Mouse (Mus musculus) layer of hippocampus, adult 9-10 months (tissue): Measurements from ENCODE around the gene A330070K13Rik.

ENCODE experiments used
- DNase-seq: peaks from one replicate; pipeline ENCODE4 v3.0.0; 2022; ENCODE audit warnings: low spot score

Gene A330070K13Rik

GRCm38 (mm10) chr5:130384222-130384912 is at the start of gene A330070K13Rik:
Gene A330070K13Rik (minus strand): TSS chr5:130384631.
- no peak for DNase-seq

- DNase-seq: no peak
Observed at GRCm38 (mm10) chr5:130411516-130411915, 27.1 kb upstream of the A330070K13Rik start.

- no peak for DNase-seq
Observed at GRCm38 (mm10) chr5:130409706-130410105, 25.3 kb upstream of the A330070K13Rik start.

GRCm38 (mm10) chr5:130405201-130405600 is 20.8 kb upstream of the A330070K13Rik start:
- no peak for DNase-seq

- DNase-seq: no peak
Observed at GRCm38 (mm10) chr5:130400136-130400917, 15.9 kb upstream of the A330070K13Rik start.

GRCm38 (mm10) chr5:130395142-130395541 is 10.7 kb upstream of the A330070K13Rik start:
- DNase-seq: no peak

GRCm38 (mm10) chr5:130394386-130394785 is 10.0 kb upstream of the A330070K13Rik start:
- DNase-seq: no peak

- no peak for DNase-seq
Observed at GRCm38 (mm10) chr5:130393618-130394355, 9.4 kb upstream of the A330070K13Rik start.

- no peak for DNase-seq
Observed at GRCm38 (mm10) chr5:130386418-130386817, 2.0 kb upstream of the A330070K13Rik start.

- no peak for DNase-seq
Observed at GRCm38 (mm10) chr5:130375411-130375810, 9.0 kb downstream of the A330070K13Rik start.

GRCm38 (mm10) chr5:130369237-130369636 is 15.2 kb downstream of the A330070K13Rik start, which contains the start of gene Caln1:
Gene Caln1 (plus strand): TSS chr5:130369455.
- DNase-seq: no peak

- DNase-seq: no peak
Observed at GRCm38 (mm10) chr5:130368236-130368635, 16.2 kb downstream of the A330070K13Rik start.

GRCm38 (mm10) chr5:130363773-130364172 is 20.7 kb downstream of the A330070K13Rik start:
- DNase-seq: no peak

GRCm38 (mm10) chr5:130363111-130363510 is 21.3 kb downstream of the A330070K13Rik start:
- no peak for DNase-seq

GRCm38 (mm10) chr5:130355223-130355622 is 29.2 kb downstream of the A330070K13Rik start:
- DNase-seq: no peak

GRCm38 (mm10) chr5:130345871-130346270 is 38.6 kb downstream of the A330070K13Rik start:
- DNase-seq: no peak

GRCm38 (mm10) chr5:130344999-130345398 is 39.4 kb downstream of the A330070K13Rik start:
- no peak for DNase-seq

- DNase-seq: no peak
Observed at GRCm38 (mm10) chr5:130340656-130341055, 43.8 kb downstream of the A330070K13Rik start.

GRCm38 (mm10) chr5:130335462-130335861 is 49.0 kb downstream of the A330070K13Rik start:
- no peak for DNase-seq

GRCm38 (mm10) chr5:130333971-130334370 is 50.5 kb downstream of the A330070K13Rik start:
- DNase-seq: no peak

GRCm38 (mm10) chr5:130333566-130333965 is 50.9 kb downstream of the A330070K13Rik start:
- DNase-seq: no peak

GRCm38 (mm10) chr5:130331206-130331605 is 53.2 kb downstream of the A330070K13Rik start:
- DNase-seq: no peak
